Mouse (Mus musculus) forebrain, embryonic 13.5 days (tissue): ENCODE data around the gene Zfp46. TPM values are rescaled to one million over a fixed set of nuclear protein-coding genes. Genes with fewer than 3 reads are reported as not detected.

ENCODE experiments used
- ATAC-seq: fragments of 200-750 bp; cut with Nextera tagmentation; 2 replicates; pipeline ENCODE4 v1.8.0; 2017
- H3K27ac ChIP-seq: fragments of 300-500 bp; sonication (generic); 2 replicates; pipeline ENCODE4 v1.5.1; 2015; ENCODE audit warnings: inconsistent platforms, mild to moderate bottlenecking, moderate library complexity
- H3K27me3 ChIP-seq: fragments of 300-500 bp; sonication (generic); 2 replicates; pipeline ENCODE4 v1.6.1; 2015; ENCODE audit warnings: mild to moderate bottlenecking, inconsistent platforms
- H3K36me3 ChIP-seq: fragments of 300-500 bp; sonication (generic); 2 replicates; pipeline ENCODE4 v1.6.1; 2015; ENCODE audit warnings: mild to moderate bottlenecking, inconsistent platforms; ENCODE audit not compliant: poor library complexity, severe bottlenecking
- H3K4me1 ChIP-seq: fragments of 300-500 bp; sonication (generic); 2 replicates; pipeline ENCODE4 v1.6.1; 2015; ENCODE audit warnings: inconsistent platforms
- H3K4me2 ChIP-seq: fragments of 300-500 bp; sonication (generic); 2 replicates; pipeline ENCODE4 v1.6.1; 2015; ENCODE audit warnings: inconsistent platforms, mild to moderate bottlenecking, moderate library complexity
- H3K4me3 ChIP-seq: fragments of 300-500 bp; sonication (generic); 2 replicates; pipeline ENCODE4 v1.5.1; 2015; ENCODE audit warnings: mild to moderate bottlenecking, inconsistent platforms
- H3K9ac ChIP-seq: fragments of 300-500 bp; sonication (generic); 2 replicates; pipeline ENCODE4 v1.6.1; 2015; ENCODE audit warnings: mild to moderate bottlenecking, inconsistent platforms
- H3K9me3 ChIP-seq: fragments of 300-500 bp; sonication (generic); replicated peaks from 2 replicates; pipeline ENCODE4 v1.6.1; 2016; ENCODE audit warnings: inconsistent platforms
- WGBS: fragments of 180-500 bp; shearing (Covaris S2); methylation state at CpG from one replicate; pipeline ENCODE4 v1.1.7; 2015; 5-methylcytosine and 5-hydroxymethylcytosine counted together
- polyA plus RNA-seq: library from polyadenylated mRNA; unstranded; fragments of >200 nt; fragmentation: Nextera tagmentation; extraction: Ambion mirVana; gene quantifications from 2 replicates; pipeline ENCODE4 v1.2.1, GENCODE M21; 2015

Gene Zfp46
- polyA plus RNA-seq, 1 experiment from 2014 or later, result 30.7 TPM

DNA sequence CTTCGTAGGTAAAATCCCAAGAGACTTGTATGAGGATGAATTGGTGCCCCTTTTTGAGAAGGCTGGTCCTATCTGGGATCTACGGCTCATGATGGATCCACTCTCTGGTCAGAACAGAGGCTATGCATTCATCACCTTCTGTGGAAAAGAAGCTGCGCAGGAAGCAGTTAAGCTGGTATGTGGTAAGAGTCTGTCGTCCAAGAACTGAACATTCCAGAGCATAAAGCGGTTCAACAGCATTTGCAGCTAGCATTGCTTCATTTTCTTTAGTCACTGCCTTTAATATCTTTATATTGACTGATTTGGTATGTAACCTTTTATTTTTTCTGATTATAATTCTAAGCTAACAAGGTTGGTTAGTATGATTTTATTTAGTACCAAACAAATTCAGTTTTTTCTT is 42.8 kb downstream of the Zfp46 start:
- no peaks in the 10 kb centered on the region for H3K9me3 ChIP-seq
- no peak overlapping the region for H3K9ac ChIP-seq
- no peaks in the 10 kb centered on the region for H3K27me3 ChIP-seq
- no peaks in the 10 kb centered on the region for H3K4me1 ChIP-seq
- no peak overlapping the region for H3K4me2 ChIP-seq
- 92% methylated on average over 5 of the region's 5 CpGs for WGBS
- ATAC-seq, result no peak
- peaks cover 70% of the 10 kb centered on the region for H3K36me3 ChIP-seq
- H3K4me3 ChIP-seq, result no peak overlapping the region
- H3K27ac ChIP-seq, result no peak overlapping the region

DNA sequence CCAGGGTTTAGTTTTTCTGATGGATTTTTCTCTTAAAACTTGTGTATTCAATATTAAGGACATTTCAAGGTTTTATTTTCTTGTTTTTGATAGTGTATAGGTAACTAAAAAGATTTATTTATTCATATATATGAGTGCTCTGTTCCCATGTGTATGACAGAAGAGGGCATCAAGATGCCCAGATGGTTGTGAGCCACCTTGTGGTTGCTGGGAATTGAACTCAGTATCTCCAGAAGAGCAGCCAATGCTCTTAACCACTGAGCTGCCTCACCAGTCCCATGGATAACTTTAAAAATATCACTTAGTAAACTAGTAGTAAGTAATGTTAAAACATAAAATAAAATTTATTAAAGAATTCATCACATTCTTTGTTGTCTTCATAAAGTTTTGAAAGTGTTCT is 43.6 kb downstream of the Zfp46 start:
- Histone ChIP-seq H3K9me3 (no peaks in the 10 kb centered on the region), H3K4me3 (no peak overlapping the region), H3K36me3 (peaks cover 72% of the 10 kb centered on the region), H3K4me2 (no peak overlapping the region), H3K27ac (no peak overlapping the region), H3K9ac (no peak overlapping the region), H3K4me1 (no peaks in the 10 kb centered on the region), H3K27me3 (no peaks in the 10 kb centered on the region)
- ATAC-seq, result no peak

DNA sequence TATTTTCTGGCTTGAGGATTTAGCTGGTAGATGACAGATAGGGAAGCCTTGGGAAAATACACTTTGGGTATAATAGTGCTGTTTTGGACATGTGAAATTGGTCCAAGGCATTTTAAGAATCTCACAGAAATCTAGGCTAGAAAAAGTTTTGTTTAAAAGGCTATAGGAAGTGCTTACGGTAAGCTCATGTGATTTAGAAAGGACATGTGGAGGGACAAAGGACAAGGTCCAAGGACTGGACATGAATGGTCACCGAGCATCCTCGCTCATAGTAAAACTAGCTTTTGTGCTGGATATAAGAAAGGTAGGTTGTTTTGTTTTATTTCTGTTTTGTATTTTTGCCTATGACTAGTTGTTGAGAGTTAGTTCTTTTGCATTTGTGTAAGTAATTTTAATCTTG is 47.2 kb downstream of the Zfp46 start:
- Histone ChIP-seq H3K4me1 (no peaks in the 10 kb centered on the region), H3K4me3 (no peak overlapping the region), H3K36me3 (peaks cover 74% of the 10 kb centered on the region), H3K4me2 (no peak overlapping the region), H3K9me3 (no peaks in the 10 kb centered on the region), H3K27me3 (no peaks in the 10 kb centered on the region), H3K9ac (no peak overlapping the region), H3K27ac (no peak overlapping the region)
- ATAC-seq, result no peak
- 93% methylated on average over 3 of the region's 3 CpGs for WGBS

GRCm38 (mm10) chr4:136333191-136333590 is 48.7 kb downstream of the Zfp46 start:
- H3K9ac ChIP-seq, result no peak overlapping the region
- H3K27ac ChIP-seq, result no peak overlapping the region
- H3K4me2 ChIP-seq, result no peak overlapping the region
- no peaks in the 10 kb centered on the region for H3K4me1 ChIP-seq
- ATAC-seq, result no peak
- no peaks in the 10 kb centered on the region for H3K27me3 ChIP-seq
- H3K36me3 ChIP-seq, result peaks cover 73% of the 10 kb centered on the region
- no peak overlapping the region for H3K4me3 ChIP-seq
- no peaks in the 10 kb centered on the region for H3K9me3 ChIP-seq
- 86% methylated on average over 3 of the region's 3 CpGs for WGBS

DNA sequence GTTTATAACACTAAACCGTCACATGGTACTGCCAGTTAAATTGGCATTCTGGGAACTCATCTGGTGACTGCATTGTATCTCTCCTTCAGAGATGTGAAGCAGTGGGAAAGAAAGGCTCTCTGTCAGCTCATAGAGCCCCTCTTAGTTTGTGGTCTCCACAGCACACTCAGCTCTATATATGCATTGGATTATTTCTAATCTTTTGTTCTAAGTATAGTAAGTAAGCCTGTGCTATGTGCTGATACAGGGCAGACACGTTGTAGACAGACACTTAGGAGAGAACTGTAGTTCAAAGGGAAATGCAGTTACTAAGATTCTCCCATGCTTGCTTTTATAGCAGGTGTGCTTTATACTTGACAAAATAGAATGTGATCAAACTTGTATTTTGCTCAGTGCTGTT is 50.6 kb downstream of the Zfp46 start:
- no peaks in the 10 kb centered on the region for H3K4me1 ChIP-seq
- peaks cover 69% of the 10 kb centered on the region for H3K36me3 ChIP-seq
- no peaks in the 10 kb centered on the region for H3K9me3 ChIP-seq
- no peaks in the 10 kb centered on the region for H3K27me3 ChIP-seq
- H3K27ac ChIP-seq, result no peak overlapping the region
- no peak for ATAC-seq
- no peak overlapping the region for H3K9ac ChIP-seq
- no peak overlapping the region for H3K4me3 ChIP-seq
- WGBS, result 70% methylated on average over 2 of the region's 2 CpGs
- H3K4me2 ChIP-seq, result no peak overlapping the region

- H3K36me3 ChIP-seq, result peaks cover 62% of the 10 kb centered on the region
- H3K4me3 ChIP-seq, result no peak overlapping the region
- no peak for ATAC-seq
- H3K27me3 ChIP-seq, result no peaks in the 10 kb centered on the region
- no peak overlapping the region for H3K27ac ChIP-seq
- whole genome bisulfite sequencing, result 72% methylated on average over 4 of the region's 4 CpGs
- no peak overlapping the region for H3K9ac ChIP-seq
- no peaks in the 10 kb centered on the region for H3K4me1 ChIP-seq
- H3K9me3 ChIP-seq, result no peaks in the 10 kb centered on the region
- H3K4me2 ChIP-seq, result no peak overlapping the region
Measured at GRCm38 (mm10) chr4:136337129-136337528, 52.6 kb downstream of the Zfp46 start.

Other genes starting within 250 kb of the Zfp46 start
- gene Rpl11, start 231.3 kb upstream of the Zfp46 start, polyA plus RNA-seq, result 383 and 388 TPM in 2 replicates
- gene Id3, start 141.2 kb upstream of the Zfp46 start, polyA plus RNA-seq, result 90.9 and 119 TPM in 2 replicates
- 9.7 and 11.3 TPM in 2 replicates for gene E2f2, start 112.3 kb upstream of the Zfp46 start, polyA plus RNA-seq
- gene Asap3, start 78.3 kb upstream of the Zfp46 start, polyA plus RNA-seq, result 2.9 and 3.9 TPM in 2 replicates
- gene Tcea3, start 37.0 kb upstream of the Zfp46 start, polyA plus RNA-seq, result 0.52 and 0.66 TPM in 2 replicates
- gene Hnrnpr, start 26.3 kb downstream of the Zfp46 start, polyA plus RNA-seq, result 273 and 295 TPM in 2 replicates
- 0.37 and 0.38 TPM in 2 replicates for gene Htr1d, start 138.8 kb downstream of the Zfp46 start, polyA plus RNA-seq
- 0.13 TPM in 1 of 2 replicates, not detected in the other for gene 6030445D17Rik, start 177.6 kb downstream of the Zfp46 start, polyA plus RNA-seq
- 91.1 and 99.1 TPM in 2 replicates for gene Luzp1, start 185.1 kb downstream of the Zfp46 start, polyA plus RNA-seq